Mouse (Mus musculus) kidney, adult 8-10 months (tissue): ENCODE measurements around the gene Banp.

Experiments used
- DNase-seq, 2 experiments: peaks; one replicate each; pipeline ENCODE4 v3.0.0; 2022

The Banp gene

DNA sequence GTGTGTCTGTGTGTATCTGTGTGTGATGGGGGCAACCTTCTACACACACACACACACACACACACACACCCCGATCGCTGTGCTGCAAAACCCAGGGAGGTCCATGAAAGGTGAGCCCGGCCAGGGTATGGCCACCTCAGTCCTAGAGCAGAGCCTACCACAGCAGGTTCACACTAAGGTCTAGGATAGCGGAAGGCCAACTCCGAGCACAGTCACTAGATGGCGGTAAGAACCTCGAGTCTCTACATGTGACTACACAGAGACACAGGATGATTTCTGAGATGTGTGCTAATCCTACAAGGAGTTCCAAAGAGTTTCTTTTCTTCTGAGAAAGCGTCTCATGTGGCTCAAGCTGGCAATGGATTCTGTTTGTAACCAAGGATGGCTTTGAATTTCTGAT, 22.2 kb upstream of the Banp start:
- peak in 1 of 2 experiments; percentile 67 for DNase-seq

DNA sequence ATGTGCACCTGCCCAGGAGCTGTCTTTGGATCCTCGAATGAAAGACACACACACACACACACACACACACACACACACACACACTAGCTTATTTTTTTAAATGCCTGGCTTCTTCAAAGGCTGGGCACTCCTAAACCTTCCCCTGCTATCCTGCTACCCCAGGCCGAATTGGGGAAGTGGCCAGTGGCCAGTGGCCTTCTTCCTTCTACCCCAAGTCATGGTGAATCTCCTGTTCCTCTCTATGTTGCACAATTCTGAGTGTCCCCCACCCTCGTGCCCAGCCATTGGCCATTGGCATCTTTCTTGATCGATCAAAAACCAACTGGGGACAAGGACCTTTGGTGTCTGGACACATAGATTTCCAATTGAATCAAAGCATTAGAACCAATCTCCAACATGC, 19.5 kb upstream of the Banp start:
- DNase-seq = no peak

- DNase-seq = no peak
These were observed 18.0 kb upstream of the Banp start for GRCm38 (mm10) chr8:121931571-121931970.

DNA sequence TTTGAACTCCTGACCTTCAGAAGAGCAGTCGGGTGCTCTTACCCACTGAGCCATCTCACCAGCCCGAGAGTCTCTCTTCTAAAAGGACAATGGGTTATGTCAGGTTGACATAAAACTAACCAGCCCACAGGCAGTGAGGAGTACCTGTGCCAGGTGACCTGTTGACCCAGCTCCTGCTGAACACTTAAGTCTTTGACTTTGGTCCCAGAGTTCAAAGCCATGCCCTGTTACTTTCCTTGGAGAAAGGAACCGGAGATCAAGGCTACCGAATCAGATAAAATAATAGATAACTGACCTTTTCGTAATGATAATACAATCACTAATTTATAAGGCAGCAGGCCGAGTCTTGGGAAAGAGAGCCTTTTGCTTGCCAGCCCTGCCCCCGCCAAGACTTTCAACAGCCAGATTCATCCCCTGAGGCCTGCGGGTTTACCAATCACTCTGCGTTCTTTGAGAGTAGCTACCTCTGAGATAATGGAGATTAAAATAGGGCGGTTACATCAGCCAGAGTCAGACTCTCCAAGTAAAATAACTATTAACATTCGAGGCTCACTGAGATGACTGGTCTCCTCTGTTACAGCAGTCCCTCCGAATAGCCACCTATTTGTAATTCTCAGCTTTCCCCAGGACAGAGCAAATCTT, 17.4 kb upstream of the Banp start:
- no peak for DNase-seq

- no peak for DNase-seq
These were observed 16.7 kb upstream of the Banp start for GRCm38 (mm10) chr8:121932668-121933520.

- DNase-seq = peak in 1 of 2 experiments; percentile 39
These were observed 15.0 kb upstream of the Banp start for GRCm38 (mm10) chr8:121934506-121934905.

DNA sequence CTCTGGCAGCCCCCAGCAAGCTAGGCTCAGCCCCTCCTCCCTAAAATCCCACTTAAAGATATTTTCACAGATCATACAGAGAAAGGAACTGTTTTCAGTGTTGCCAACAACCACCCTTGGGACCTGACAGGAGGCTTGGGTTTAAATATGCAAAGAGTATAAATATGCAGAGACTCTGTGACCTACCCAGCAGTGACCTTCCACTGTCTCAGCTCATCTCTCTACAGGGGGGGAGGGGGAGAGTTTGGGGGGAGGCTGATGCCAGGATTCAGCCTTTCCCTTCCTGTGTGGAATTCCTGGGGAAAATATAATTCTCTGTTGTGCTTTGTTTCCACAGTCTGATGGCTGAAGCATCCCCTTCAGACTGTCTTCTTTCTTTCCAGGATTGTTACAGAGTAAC, 14.6 kb upstream of the Banp start:
- no peak for DNase-seq

DNA sequence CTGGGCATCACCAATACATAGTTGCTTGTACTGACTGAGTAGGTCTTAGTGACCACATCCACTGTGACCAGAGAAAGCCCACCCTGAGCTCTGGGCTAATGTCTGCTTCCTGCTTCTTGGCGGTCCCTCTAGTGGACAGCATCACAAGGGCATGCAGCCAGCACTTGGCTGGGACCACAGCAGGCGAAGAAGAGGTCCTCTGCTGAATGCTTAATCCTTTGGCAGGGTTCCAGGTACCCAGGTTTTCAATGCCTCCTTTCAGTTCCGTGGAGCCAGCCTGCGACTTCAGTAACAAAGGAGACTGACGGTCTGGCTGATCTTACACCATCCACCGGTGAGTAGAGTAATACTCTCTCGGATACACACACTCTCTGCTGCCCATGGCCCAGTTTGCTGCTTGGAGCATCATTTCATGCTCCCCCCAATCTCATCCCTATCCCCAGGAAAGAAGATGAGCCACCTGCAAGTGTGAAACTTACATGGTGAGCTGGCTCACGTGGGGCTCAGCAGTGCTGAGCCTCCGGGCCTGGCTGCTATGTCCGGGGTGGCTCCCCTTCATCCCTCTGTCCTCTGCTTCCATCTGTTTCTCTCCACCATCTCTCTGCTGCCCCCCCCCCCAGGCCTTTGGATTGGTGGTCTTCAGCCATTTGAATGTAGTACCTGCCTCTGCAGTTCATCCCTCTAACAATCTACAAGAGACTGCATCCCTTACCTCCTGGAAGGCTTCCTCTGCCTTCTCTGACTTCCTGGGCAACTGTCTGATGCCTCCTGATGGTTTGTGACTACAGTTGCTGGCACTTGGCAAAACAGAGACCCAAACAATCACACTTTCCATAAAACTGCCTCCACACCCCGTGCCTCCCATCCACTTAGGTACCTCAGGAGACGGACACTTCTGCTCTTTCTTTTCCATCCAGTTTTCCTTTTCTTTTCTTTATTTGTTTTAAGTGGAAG, 13.9 kb upstream of the Banp start:
- DNase-seq = no peak

- DNase-seq = no peak
These were observed 13.2 kb upstream of the Banp start for GRCm38 (mm10) chr8:121936391-121936790.

DNA sequence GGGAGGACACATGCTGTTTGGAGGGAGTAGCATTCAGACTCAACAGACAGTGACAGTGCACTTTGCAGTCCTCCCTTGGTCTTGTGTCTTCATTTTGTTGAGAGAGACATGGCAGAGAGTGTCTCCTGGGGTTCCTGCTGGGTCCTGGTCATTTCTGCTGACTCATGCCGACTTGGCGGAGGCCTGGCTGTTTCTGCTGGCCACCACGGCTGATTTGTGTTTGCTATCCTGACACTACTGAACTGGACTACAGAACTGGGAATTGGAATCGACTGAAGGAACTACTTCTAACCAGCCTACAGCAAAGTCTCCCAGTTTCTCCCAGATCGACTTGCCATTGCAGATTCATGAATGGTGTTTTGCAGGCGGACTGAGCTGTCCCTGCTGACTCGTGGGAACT, 10.8 kb upstream of the Banp start:
- DNase-seq = no peak

GRCm38 (mm10) chr8:121943057-121943540, 6.5 kb upstream of the Banp start:
- DNase-seq = no peak

DNA sequence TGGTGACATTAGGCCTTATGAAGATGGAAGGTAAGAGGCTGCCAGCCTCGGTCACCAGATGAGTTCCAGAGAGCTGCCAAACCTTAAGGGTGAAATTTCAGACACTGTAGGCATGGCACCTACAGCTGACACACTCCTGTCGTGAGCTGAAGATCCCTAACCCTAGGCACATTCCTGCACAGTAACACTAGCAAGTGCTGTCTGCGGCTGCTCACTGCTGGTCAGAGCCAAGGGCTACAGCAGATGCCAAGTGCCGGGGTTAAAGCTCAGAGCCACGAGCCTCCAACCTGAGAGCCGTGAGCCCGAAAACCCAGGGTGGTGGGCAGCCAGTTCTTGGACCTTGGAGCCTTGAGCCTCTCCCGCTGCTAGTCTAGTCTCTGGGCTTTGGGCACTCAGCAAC, 5.8 kb upstream of the Banp start:
- peak in 1 of 2 experiments; percentile 48 for DNase-seq

GRCm38 (mm10) chr8:121944831-121945230, 4.7 kb upstream of the Banp start, which contains the start of gene Car5a:
Car5a (minus strand) TSS chr8:121944904.
- DNase-seq = no peak

- DNase-seq = no peak
These were observed 3.2 kb upstream of the Banp start for GRCm38 (mm10) chr8:121946351-121946750.

GRCm38 (mm10) chr8:121947047-121947752, 2.4 kb upstream of the Banp start:
- no peak for DNase-seq

- peak; percentile 88 to 91 for DNase-seq
These were observed 1.8 kb upstream of the Banp start for GRCm38 (mm10) chr8:121947753-121948141.

GRCm38 (mm10) chr8:121948321-121949145, 1.0 kb upstream of the Banp start:
- no peak for DNase-seq

DNA sequence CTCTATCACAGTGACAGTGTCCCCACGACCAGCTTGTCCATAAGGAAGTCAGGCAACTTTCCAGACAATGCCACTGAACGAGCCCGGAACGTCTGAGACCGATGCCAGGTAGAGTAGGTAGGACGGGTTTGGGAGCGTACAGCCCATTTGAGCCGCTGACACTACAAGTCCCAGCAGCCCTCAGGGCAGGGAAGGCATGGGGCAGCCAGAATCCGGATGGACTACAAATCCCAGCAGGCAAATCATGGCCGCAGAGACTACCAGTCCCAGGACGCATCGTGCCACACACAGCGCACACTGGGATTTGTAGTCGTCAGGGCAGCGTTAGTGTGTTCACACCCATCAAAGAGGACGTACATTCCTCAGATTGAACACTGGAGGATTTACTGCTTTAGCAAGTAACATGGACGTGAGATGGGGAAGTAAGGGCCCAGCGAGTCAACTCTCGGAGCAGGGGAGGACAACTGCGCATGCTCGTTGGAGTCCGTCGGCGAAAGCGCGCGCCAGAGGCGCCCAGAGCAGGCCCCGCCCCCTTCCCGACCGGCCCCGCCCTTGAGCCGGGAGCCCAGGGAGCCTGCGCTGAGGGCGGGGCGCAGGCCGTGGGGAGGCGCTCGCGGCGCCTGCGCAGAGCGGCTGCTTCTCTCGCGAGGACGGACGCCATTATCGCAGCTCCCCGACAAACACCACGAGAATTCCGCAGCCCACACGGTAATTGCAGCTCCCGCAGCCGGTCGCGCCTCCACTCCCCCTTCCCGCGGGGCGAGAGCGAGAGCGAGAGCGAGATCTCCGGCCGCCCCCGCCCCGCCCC, 595 bp downstream of the Banp start:
- peak; percentile 98 to 99 for DNase-seq

DNA sequence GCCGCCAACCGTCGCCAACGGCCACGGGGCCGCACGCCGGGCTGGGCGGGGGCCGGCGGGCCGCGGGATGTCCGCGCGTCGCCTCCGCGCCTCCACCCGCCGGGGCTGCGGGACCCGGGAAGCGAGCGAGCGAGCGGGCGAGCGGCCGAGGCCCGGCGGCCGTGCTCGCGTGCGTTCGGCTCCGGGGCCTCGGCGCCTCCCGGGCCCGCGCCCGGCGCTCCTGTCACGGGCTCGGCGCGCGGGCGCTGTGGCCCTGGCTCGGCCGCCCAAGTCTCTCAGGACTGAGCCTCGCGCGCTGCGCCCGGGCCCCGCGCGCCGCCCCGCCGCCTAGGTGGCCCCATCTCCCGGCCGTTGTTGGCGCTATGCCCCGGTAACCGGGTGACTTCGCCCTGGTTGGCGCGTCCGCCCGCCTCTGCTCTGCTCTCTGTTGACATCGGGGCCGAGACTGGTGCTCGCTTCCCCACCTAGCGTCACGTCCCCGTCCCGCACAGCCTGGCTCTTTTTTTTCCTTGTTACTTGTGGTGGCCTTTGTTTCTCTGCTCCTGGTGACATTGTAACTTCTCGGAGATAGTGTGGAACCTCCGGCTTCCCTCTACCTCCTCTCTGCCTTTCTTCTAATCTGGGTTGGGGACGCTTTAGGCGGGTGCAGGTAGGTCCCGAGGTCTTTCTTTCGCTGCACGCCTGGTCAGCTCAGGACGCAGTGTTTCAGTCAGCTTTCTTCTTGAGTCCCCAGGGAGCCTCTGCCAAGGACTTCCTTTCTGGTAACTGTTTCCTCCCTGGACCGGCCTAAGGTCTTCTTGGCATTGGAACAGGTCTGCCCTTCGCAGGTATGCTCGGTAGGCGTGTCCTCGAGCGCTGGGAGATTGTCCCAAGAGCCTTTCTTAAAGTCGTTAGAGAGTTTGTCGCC, 1.5 kb downstream of the Banp start:
- peak; percentile 77 to 78 for DNase-seq
